Mouse (Mus musculus) Patski (cell line): ENCODE measurements at regions not wholly inside any gene's neighbourhood (a gene's known extent, or its start where the extent isn't known, plus 50 kb on each side); places are given as distances from the start of the nearest gene placed in this dataset.
"Not testable (repeated sequence)": the region's sequence is repeated elsewhere in the genome, so short reads cannot be mapped to it uniquely, and the experiment has no call there.

Experiments used
- ATAC-seq: fragments of 100-300 bp; one replicate; pipeline ENCODE4 v1.8.0; 2021
- CTCF ChIA-PET: fragments of 350-600 bp; sonication (Branson Sonifier 250); formaldehyde crosslinking; loops from one replicate; lab custom pipeline; 2022; ENCODE audit warnings: inconsistent platforms; lab: Charles Lee
- POLR2A ChIA-PET: fragments of 350-600 bp; sonication (Branson Sonifier 250); formaldehyde crosslinking; loops from one replicate; lab custom pipeline; 2022; ENCODE audit warnings: antibody characterized with exemption, inconsistent platforms; lab: Charles Lee
- DNase-seq: peaks from one replicate; pipeline ENCODE4 v3.0.0-alpha.2; 2011; ENCODE audit warnings: low read depth, low spot score
- H3K27me3 ChIP-seq: fragments of 371-371 bp; one replicate; pipeline ENCODE4 v1.5.1; 2021
- CTCF ChIP-seq: fragments of 100-300 bp; IDR thresholded peaks from one replicate; pipeline ENCODE4 v1.5.1; 2021
- in situ Hi-C: fragments of 300-500 bp; cut with MboI; formaldehyde crosslinking; loops from 3 replicates; pipeline ENCODE4 v1.11.1; 2018; ENCODE audit warnings: low pct_unique_long_range_greater_than_20kb, mixed read lengths

DNA sequence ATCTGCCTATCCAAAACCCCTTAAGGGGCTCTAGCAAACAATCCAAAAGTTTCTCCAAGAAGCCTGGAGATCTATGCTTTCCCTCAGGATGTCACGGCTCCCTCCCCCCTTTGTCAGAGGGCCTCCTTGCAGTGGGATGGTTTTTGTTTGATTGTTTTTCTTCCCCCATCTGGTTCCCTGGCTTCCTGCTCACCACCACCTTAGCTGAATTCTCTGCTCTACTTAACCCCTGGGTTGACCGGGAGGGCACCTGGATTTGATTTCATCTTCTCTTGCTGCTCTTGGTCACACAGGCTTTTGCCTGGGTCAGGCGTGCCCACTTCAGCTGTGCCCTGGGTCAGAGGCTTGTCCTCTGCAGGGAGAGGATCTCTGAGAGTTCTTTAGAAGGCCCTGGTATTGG is 72.3 kb upstream of the Spon1 start:
- CTCF ChIA-PET = no interaction called here
- ATAC-seq (no peak), DNase-seq (no peak)
- H3K27me3 ChIP-seq = no peaks in the 10 kb centered on the region
- TF ChIP-seq CTCF = no peak
- in situ Hi-C loops = no loop called here
- POLR2A ChIA-PET = no interaction called here

DNA sequence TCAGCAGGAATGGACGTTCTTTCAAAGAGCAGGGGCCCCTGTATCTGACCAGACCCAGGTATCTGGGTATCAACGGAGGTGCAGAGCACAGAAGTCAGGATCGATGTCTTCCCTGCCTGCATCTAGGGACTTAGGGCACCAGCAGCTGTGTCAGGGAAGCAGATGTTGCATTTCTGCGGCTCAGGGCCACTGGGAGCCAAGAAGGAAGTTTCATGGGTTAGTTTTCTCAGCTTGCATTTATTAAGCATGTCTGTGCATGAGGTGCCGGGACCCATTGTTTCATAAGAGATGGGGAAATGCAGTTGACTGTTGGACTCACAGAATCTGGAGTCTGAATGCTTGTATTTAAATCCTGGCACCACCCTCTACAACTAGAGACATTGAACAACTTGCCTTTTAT is 71.3 kb upstream of the Spon1 start:
- no peaks in the 10 kb centered on the region for H3K27me3 ChIP-seq
- ATAC-seq (no peak), DNase-seq (no peak)
- in situ Hi-C loops = no loop called here
- ChIA-PET POLR2A (no interaction called here), CTCF (no interaction called here)
- no peak for TF ChIP-seq CTCF

DNA sequence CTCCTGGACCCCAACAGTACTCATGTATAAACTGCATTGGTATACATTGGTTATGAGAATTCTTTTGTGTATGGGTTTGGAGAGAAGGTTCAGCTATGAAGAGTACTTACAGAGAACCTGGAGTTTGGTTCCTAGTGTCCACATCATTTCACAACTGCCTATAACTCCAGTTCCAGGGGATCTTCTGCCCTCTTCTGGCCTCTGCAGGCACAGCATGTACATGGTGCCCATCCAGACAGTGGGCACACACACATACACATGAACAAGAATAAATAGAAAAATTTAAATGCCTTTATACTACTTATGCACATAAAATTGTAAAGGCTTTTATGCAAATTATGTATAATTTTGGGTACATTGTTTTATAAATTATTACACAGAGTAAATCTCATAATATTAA is 59.9 kb upstream of the Spon1 start:
- POLR2A ChIA-PET = no interaction called here
- CTCF ChIA-PET = no interaction called here
- no peak for ATAC-seq
- in situ Hi-C loops = no loop called here
- TF ChIP-seq CTCF = peak; percentile 66
- H3K27me3 ChIP-seq = peaks cover 11% of the 10 kb centered on the region
- no peak for DNase-seq

DNA sequence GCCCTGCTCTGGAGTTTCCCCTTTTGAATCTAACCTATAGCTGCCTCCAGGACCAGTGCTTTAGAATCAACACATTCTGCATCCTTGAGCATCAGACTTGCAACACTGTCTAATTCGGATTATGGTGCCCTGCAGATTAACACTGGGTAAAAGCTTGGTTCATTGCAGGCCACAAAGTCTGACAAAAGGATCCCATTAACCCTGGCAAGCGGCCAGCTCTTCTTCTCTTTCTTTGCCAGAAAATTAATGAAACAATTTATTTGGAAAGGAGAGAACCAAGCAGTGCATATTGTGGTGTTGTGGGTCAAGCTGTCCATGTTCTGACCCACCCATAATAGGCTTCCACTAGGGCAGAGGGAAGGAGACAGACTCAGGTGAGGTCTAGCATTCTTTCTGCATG is 58.2 kb upstream of the Spon1 start:
- ChIA-PET POLR2A (no interaction called here), CTCF (no interaction called here)
- ATAC-seq = no peak
- no peak for DNase-seq
- peaks cover 11% of the 10 kb centered on the region for H3K27me3 ChIP-seq
- no peak for TF ChIP-seq CTCF
- in situ Hi-C loops = no loop called here

DNA sequence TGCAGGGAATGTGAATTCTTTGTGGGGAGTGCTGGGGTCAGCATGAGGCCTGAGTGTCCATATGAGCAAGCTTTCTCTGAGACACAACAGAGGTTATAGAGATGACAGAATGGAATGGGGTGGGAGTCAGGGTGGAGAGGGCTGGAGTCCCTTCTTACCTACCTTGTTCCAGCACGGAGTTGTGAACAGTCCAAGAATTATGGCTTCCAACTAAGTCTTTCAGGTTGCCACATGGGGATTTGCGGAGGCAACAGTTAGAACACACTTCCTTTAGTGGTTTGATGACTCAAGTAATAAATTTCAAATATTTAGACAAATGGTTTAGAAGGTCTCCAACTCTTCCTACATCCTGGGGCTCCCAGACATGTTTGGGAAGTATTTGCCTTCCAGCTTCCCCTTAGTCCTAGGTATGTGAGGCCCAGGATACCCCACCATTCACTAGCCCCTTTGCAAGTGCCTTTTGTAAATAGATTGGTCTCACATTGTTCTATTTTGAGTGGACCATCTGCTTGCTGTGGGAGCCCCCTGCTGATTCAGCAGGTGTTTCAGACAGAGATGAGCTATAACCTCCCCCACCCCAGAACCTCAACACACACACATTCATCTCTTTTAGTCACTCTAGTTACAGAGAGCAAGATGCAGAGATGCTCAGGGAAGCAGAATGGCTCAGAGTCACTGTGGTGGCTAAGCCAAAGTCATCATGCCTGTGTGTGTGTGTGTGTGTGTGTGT is 55.1 kb upstream of the Spon1 start:
- ATAC-seq (no peak), DNase-seq (peak; percentile 3)
- POLR2A ChIA-PET = no interaction called here
- in situ Hi-C loops = no loop called here
- TF ChIP-seq CTCF = no peak
- CTCF ChIA-PET = no interaction called here
- peaks cover 3% of the 10 kb centered on the region for H3K27me3 ChIP-seq

DNA sequence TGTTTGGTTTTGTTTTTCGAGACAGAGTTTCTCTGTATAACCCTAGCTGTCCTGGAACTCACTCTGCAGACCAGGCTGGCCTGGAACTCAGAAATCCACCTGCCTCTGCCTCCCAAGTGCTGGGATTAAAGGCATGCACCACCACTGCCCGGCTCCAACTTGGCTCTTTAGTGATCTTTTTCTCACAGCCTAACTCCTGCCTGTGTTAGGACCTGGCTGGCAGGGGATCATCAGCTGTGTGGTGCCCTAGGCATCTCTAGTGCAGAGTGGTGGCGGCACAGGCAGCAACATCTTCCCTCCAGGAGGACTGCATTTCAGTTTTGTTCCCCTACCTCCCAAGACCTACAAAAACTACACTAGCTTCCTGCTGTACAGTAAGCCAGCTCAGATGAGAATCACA is 54.4 kb upstream of the Spon1 start:
- POLR2A ChIA-PET, ATAC-seq, in situ Hi-C loops, DNase-seq, H3K27me3 ChIP-seq, CTCF ChIA-PET: not testable (repeated sequence)
